Mouse (Mus musculus) liver, embryonic 15.5 days (tissue): Measurements from ENCODE around the gene Fam89a. TPM values are rescaled to one million over a fixed set of nuclear protein-coding genes. Genes with fewer than 3 reads are reported as not detected.

Experiments
- ATAC-seq: fragments of 200-750 bp; cut with Nextera tagmentation; 2 replicates; pipeline ENCODE4 v1.8.0; 2017; ENCODE audit warnings: moderate number of reproducible peaks, mild to moderate bottlenecking, moderate library complexity; ENCODE audit not compliant: insufficient read depth
- H3K27ac ChIP-seq: fragments of 300-500 bp; sonication (generic); replicated peaks from 2 replicates; pipeline ENCODE4 v1.5.1; 2015; ENCODE audit warnings: mild to moderate bottlenecking, inconsistent platforms
- H3K27me3 ChIP-seq: fragments of 300-500 bp; sonication (generic); 2 replicates; pipeline ENCODE4 v1.6.1; 2015; ENCODE audit warnings: mild to moderate bottlenecking, inconsistent platforms
- H3K36me3 ChIP-seq: fragments of 300-500 bp; sonication (generic); replicated peaks from 2 replicates; pipeline ENCODE4 v1.6.1; 2015; ENCODE audit warnings: moderate library complexity, mild to moderate bottlenecking, inconsistent platforms
- H3K4me1 ChIP-seq: fragments of 300-500 bp; sonication (generic); replicated peaks from 2 replicates; pipeline ENCODE4 v1.6.1; 2015; ENCODE audit warnings: inconsistent platforms
- H3K4me2 ChIP-seq: fragments of 300-500 bp; sonication (generic); 2 replicates; pipeline ENCODE4 v1.6.1; 2015; ENCODE audit warnings: moderate library complexity, mild to moderate bottlenecking, inconsistent platforms
- H3K4me3 ChIP-seq: fragments of 300-500 bp; sonication (generic); replicated peaks from 2 replicates; pipeline ENCODE4 v1.5.1; 2015; ENCODE audit warnings: mild to moderate bottlenecking, inconsistent platforms
- H3K9ac ChIP-seq: fragments of 300-500 bp; sonication (generic); 2 replicates; pipeline ENCODE4 v1.6.1; 2015; ENCODE audit warnings: moderate library complexity, mild to moderate bottlenecking, inconsistent platforms
- H3K9me3 ChIP-seq: fragments of 300-500 bp; sonication (generic); replicated peaks from 2 replicates; pipeline ENCODE4 v1.6.1; 2016; ENCODE audit warnings: inconsistent platforms
- WGBS: fragments of 180-500 bp; shearing (Covaris S2); methylation state at CpG from one replicate; pipeline ENCODE4 v1.1.7; 2015; ENCODE audit warnings: mixed read lengths; ENCODE audit not compliant: insufficient replicate concordance; 5-methylcytosine and 5-hydroxymethylcytosine counted together
- polyA plus RNA-seq: library from polyadenylated mRNA; unstranded; fragments of >200 nt; fragmentation: Nextera tagmentation; extraction: Ambion mirVana; gene quantifications from 2 replicates; pipeline ENCODE4 v1.2.1, GENCODE M21; 2015

Fam89a gene
- polyA plus RNA-seq, 1 experiment from 2014 or later, result 2.7 TPM

DNA sequence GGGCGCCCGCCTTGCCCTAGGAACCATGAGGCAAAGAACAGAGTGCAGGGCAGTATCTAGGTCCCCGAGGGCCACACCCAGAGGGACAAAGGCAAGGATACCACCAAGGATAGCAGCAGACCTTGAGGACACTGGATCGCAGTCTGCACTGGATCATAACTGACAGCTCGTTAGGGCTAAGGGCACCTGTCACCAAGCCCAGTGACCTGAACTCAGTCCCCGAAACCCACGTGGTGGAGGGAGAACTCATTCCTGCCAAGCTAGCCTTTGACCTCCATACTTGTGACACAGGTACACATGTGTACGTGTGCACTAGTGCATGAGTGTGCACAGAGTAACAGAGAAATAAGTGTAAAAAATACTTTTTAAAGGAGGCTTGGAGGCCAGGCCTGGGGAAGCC is 35.9 kb downstream of the Fam89a start:
- Histone ChIP-seq H3K4me2 (no peak overlapping the region), H3K4me3 (no peak overlapping the region), H3K36me3 (peaks cover 27% of the 10 kb centered on the region), H3K27me3 (no peaks in the 10 kb centered on the region), H3K9ac (no peak overlapping the region), H3K9me3 (no peaks in the 10 kb centered on the region), H3K4me1 (peaks cover 28% of the 10 kb centered on the region), H3K27ac (no peak overlapping the region)
- ATAC-seq, result no peak
- WGBS, result 70% methylated on average over 8 of the region's 8 CpGs

DNA sequence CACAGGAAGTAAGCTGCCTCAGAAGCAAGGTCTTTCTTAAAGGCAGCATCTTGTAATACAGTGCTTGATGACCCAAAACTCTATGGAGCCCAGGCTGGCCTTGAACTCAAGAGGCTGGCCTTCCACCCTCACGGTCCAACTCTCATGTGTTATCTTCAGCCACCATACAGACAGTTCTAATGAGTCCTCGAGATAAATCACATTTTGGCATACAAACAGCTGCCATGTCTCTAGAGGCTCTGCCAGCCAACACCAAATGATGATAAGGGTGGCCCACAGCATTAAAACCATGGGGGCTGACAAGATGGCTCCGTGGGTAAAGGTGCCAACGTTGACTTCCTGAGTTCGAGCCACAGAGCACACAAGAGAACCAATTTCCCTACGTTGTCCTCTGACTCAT is 38.4 kb downstream of the Fam89a start:
- Histone ChIP-seq H3K4me1 (peaks cover 17% of the 10 kb centered on the region), H3K4me2 (no peak overlapping the region), H3K36me3 (peaks cover 47% of the 10 kb centered on the region), H3K27me3 (no peaks in the 10 kb centered on the region), H3K9me3 (no peaks in the 10 kb centered on the region), H3K9ac (no peak overlapping the region), H3K4me3 (no peak overlapping the region), H3K27ac (no peak overlapping the region)
- WGBS, result 48% methylated on average over 6 of the region's 6 CpGs
- ATAC-seq, result peak; percentile 63

DNA sequence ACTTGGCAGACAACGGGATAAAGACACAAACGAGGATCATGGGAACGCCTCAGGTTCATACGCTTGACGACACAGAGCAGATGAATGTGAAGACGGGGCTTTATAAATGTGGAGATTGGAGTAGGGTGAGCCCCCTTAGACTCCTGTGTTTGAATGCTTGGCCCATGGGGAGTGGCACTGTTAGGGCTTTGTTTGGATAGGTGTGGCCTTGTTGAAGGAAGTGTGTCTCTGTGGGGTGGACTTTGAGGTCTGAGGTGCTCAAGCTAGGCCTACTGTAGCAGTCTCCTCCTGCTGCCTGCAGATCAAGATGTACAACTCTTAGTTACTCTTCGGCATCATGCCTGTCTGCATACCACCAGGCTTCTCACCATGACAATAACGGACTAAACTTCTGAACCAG is 45.8 kb downstream of the Fam89a start:
- Histone ChIP-seq H3K9ac (no peak overlapping the region), H3K4me1 (no peaks in the 10 kb centered on the region), H3K4me2 (no peak overlapping the region), H3K36me3 (peaks cover 38% of the 10 kb centered on the region), H3K27ac (no peak overlapping the region), H3K27me3 (no peaks in the 10 kb centered on the region), H3K4me3 (no peak overlapping the region), H3K9me3 (no peaks in the 10 kb centered on the region)
- WGBS, result 83% methylated on average over 8 of the region's 8 CpGs
- ATAC-seq, result no peak

DNA sequence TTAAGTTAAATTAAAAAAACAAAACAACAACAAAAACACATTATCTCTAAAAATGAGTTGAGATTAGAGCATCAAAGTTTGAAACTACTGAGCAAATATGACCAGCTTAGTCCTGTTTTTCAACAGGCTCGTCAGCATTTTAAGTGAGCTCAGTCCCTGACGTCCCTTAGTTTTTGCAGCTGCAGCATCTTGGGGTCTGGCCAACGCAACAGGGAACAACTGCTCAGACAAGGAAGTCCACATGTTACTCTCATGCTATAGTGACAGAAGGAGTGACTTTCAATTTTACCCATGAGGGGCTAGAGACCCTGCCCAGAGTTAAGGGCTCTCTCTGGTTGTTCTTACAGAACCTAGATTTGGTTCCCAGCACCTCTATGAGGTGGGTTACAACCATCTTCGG is 47.3 kb downstream of the Fam89a start:
- Histone ChIP-seq H3K36me3 (peaks cover 34% of the 10 kb centered on the region), H3K4me2 (no peak overlapping the region), H3K9me3 (no peaks in the 10 kb centered on the region), H3K27me3 (no peaks in the 10 kb centered on the region), H3K4me3 (no peak overlapping the region), H3K4me1 (no peaks in the 10 kb centered on the region), H3K27ac (no peak overlapping the region), H3K9ac (no peak overlapping the region)
- no peak for ATAC-seq
- 80% methylated on average over 4 of the region's 4 CpGs for WGBS

DNA sequence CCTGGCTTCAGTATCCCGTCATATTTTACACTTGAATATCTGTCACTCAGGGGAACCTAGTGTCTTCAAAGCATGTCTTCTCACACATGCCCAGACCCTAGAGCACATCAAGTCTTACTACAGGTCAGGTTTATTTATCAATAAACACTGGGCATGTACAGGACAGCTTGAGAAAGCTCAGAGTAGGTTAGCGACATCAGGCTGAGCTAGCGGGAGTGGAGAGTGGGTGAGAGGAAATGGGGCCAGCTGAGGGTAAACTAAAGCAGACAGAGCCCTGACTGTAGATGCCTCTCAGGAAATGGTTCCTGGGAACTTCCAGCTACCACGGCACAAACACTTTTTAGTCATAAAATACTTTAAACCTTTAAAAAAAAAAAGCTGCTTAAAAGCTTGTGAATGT is 48.1 kb downstream of the Fam89a start:
- Histone ChIP-seq H3K4me2 (no peak overlapping the region), H3K4me1 (no peaks in the 10 kb centered on the region), H3K27me3 (no peaks in the 10 kb centered on the region), H3K36me3 (peaks cover 32% of the 10 kb centered on the region; the same call in 1 of the 2 replicates), H3K4me3 (no peak overlapping the region), H3K9ac (no peak overlapping the region), H3K27ac (no peak overlapping the region), H3K9me3 (no peaks in the 10 kb centered on the region)
- WGBS, result 76% methylated on average over 4 of the region's 4 CpGs
- no peak for ATAC-seq

DNA sequence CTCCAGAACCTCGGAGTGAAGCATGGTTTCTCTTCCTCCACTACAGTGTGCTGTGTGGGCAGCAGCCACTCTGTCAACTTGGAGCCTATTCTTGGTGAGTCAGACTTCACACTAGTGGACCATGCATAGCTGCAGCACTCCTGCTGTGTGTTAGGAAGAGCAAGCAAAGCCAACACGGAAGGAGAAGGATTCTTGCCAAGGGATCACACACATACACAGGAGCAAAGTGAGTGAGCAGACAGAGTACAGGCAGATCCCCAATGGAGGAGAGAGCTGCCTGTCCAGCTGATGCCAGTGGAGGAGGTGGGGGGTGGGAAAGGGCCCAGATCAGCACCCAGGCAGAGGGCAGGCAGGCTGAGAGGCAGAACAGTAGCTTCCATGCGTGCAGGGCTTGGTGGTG is 49.4 kb downstream of the Fam89a start:
- no peak for ATAC-seq
- no peak overlapping the region for H3K27ac ChIP-seq

DNA sequence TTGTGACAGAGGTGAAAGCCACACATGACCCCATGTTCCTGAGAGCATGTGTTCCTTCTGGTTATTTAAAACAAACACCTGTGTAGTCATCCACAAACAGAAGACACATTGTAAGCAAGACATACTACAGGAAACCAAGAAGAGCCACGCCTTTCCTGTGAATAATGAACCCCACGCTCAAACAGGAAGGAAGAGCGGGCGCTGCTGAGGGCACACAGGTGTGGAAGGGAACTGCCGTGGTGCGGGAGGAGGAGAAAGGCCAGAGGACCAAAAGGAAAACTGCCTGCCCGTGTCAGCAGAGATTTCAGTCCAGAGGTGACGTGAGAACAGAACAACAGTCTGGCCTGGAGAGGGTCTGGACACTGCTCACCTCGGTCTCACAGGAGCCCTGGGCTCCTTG is 50.6 kb downstream of the Fam89a start:
- 43% methylated on average over 9 of the region's 9 CpGs for WGBS
- H3K4me1 ChIP-seq, result no peaks in the 10 kb centered on the region
- no peak overlapping the region for H3K9ac ChIP-seq
- no peak overlapping the region for H3K4me3 ChIP-seq
- no peak overlapping the region for H3K4me2 ChIP-seq
- no peaks in the 10 kb centered on the region for H3K27me3 ChIP-seq
- no peak overlapping the region for H3K27ac ChIP-seq
- H3K36me3 ChIP-seq, result peaks cover 33% of the 10 kb centered on the region; the same call in 1 of the 2 replicates
- no peak for ATAC-seq
- no peaks in the 10 kb centered on the region for H3K9me3 ChIP-seq

More for the DNA sequence above, 49.4 kb downstream of the Fam89a start:
- Histone ChIP-seq H3K4me2 (no peak overlapping the region), H3K4me1 (no peaks in the 10 kb centered on the region), H3K27me3 (no peaks in the 10 kb centered on the region), H3K4me3 (no peak overlapping the region), H3K9ac (no peak overlapping the region), H3K36me3 (peaks cover 37% of the 10 kb centered on the region; the same call in 1 of the 2 replicates), H3K9me3 (no peaks in the 10 kb centered on the region)
- 65% methylated on average over 3 of the region's 3 CpGs for WGBS

DNA sequence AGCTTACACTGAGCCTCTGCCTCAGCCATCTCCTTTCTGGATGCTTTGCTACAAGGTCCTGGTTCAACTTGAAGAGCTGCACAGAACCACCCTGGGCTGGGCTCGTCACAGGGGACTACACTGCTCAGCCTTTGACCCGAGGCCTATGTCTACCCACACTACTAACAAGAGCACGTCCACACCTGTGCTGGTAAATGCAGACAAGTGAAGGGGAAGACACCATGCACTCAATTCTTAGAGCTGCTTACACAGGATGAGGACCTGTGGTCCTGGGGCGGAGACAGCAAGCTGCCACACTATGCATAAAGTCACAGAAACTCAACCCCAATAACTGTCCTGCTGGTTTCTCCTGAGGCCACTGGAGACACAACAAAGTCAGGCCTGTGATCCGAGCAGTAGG is 51.4 kb downstream of the Fam89a start:
- 80% methylated on average over 5 of the region's 5 CpGs for WGBS
- Histone ChIP-seq H3K9me3 (no peaks in the 10 kb centered on the region), H3K36me3 (peaks cover 34% of the 10 kb centered on the region; the same call in 1 of the 2 replicates), H3K4me3 (no peak overlapping the region), H3K4me2 (no peak overlapping the region), H3K27me3 (no peaks in the 10 kb centered on the region), H3K4me1 (no peaks in the 10 kb centered on the region), H3K27ac (no peak overlapping the region), H3K9ac (no peak overlapping the region)
- no peak for ATAC-seq

DNA sequence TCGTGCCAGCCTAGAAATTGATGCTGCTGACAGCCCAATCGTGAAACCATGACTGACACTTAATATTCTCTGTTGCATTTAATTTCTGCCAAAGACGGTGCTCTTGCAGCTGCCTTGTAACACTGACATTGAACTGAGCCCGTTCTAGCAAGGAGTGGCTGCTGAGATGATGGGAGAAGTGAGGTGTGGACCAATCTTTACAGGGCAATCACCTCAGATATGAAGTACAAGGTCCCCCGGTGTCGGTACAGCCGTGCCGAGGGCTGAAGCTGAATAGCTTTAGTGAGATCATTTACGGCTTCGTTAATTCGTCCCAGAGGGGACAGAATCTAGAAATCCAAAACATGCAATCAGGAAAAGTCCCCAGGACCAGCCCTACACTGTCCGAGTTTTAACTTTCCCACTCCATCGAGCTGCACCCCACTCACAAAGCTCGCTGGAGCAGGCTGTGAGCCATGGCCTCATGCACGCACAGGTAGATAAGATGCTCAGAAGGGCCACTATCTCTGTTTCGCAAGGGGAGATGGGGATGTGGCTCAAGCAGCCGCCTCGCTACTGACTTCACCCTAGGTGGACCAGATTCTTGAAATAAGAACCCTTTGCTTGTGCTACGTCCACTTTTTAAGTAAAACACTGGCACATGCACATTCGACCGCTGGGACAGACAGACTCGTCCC is 56.1 kb downstream of the Fam89a start:
- Histone ChIP-seq H3K9ac (no peak overlapping the region), H3K9me3 (no peaks in the 10 kb centered on the region), H3K4me1 (no peaks in the 10 kb centered on the region), H3K4me3 (no peak overlapping the region), H3K36me3 (peaks cover 44% of the 10 kb centered on the region), H3K27ac (no peak overlapping the region), H3K27me3 (no peaks in the 10 kb centered on the region), H3K4me2 (no peak overlapping the region)
- no peak for ATAC-seq
- WGBS, result 81% methylated on average over 22 of the region's 22 CpGs

DNA sequence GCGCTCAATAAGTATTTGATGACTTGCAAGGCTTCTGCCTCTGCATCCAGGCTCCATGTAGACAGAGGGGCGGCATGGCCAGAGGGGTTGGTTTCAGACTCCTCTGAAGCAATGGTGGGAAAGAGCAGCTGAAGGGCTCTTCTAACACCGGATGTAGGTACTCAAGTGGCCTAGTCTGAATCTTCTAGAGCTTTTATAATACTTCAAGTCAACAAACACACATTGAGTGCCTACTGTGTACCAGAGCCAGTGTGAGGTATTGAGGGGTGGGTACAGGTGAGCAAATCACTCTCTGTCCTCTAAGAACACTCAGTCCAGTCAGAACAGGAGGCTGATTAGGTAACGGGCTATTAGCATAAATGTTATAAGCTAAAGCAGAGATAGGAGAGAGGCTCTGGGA is 59.9 kb downstream of the Fam89a start:
- no peak for ATAC-seq
- H3K36me3 ChIP-seq, result peaks cover 37% of the 10 kb centered on the region
- no peaks in the 10 kb centered on the region for H3K27me3 ChIP-seq
- no peak overlapping the region for H3K27ac ChIP-seq
- no peaks in the 10 kb centered on the region for H3K4me1 ChIP-seq
- no peak overlapping the region for H3K4me3 ChIP-seq
- H3K9ac ChIP-seq, result no peak overlapping the region
- 75% methylated on average over 4 of the region's 4 CpGs for WGBS
- H3K4me2 ChIP-seq, result no peak overlapping the region
- no peaks in the 10 kb centered on the region for H3K9me3 ChIP-seq
